Mouse (Mus musculus) erythroblast, embryonic 14.5 days (primary cell): ENCODE results near the gene Dnase2a.

Experiments
- GATA1 ChIP-seq: IDR thresholded peaks from 2 replicates; pipeline ENCODE4 v1.6.1; 2012; ENCODE audit warnings: low read length, inconsistent platforms, mixed read lengths
- TAL1 ChIP-seq: IDR thresholded peaks from 3 replicates; pipeline ENCODE4 v1.6.1; 2012; ENCODE audit warnings: low read length, inconsistent platforms, mixed read lengths

DNA sequence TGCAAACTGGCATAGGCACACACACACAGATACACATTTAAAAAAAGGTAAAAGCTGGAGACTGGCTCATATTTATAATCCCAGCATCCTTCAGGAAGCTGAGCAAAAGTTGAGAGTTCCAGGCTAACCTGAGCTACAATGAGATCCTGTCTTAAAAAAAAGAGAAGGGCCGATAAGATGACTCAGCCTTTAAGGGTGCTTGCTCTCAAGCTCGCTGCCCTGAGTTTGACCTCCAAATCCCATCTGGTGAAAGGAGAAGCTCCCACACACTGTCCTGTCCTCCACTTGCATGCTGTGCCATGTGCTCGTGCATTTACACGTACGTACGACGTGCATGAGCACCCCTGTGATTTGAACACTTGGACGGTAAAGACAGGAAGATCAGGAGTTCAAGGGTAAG is 867 bp upstream of the Dnase2a start:
- TF ChIP-seq GATA1 (no peak), TAL1 (no peak)
